21 mouse cellular contexts compared by ENCODE assay signal in the genomic region with DNA sequence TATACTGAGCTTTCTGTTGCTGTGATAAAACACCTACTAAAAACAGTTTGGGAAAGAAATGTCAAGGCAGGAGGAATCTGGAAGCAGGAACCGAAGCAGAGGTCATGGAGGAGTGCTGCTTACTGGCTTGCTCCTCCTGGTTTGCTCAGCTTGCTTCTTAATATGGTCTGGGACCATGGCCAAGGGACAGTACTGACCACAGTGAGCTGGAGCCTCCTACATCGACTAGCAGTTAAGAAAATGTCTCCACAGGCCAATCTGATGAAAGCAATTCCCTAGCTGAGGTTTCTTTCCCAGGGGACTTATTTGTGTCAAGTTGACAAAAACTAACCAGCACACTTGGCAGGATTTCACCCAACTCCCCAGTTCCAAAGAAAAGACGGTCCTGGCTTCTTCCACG.
"Had no signal": no experiment of that assay in that cellular context is flagged by ENCODE, and none has a peak within 500 bp of the region (broad histone marks: within the 10 kb centered on the region; RNA-seq: fewer than 3 reads in every experiment).

No protein-coding gene starts in this region.

- H3K9me3 ChIP-seq: liver, embryonic 13.5 days; midbrain, embryonic 10.5 days; midbrain, embryonic 13.5 days; neural tube, embryonic 12.5 days; neural tube, embryonic 15.5 days; stomach, embryonic 15.5 days had no signal

- H3K4me2 ChIP-seq: liver, embryonic 13.5 days; midbrain, embryonic 13.5 days; neural tube, embryonic 12.5 days; neural tube, embryonic 15.5 days; stomach, embryonic 15.5 days had no signal

- H3K9ac ChIP-seq: liver, embryonic 13.5 days; midbrain, embryonic 13.5 days; neural tube, embryonic 12.5 days; neural tube, embryonic 15.5 days; stomach, embryonic 15.5 days had no signal

- H3K27ac ChIP-seq: kidney, postnatal 0 days; left cerebral cortex, adult 2 months; liver, embryonic 13.5 days; midbrain, embryonic 10.5 days; midbrain, embryonic 13.5 days; neural tube, embryonic 12.5 days; neural tube, embryonic 15.5 days; stomach, embryonic 15.5 days had no signal

- H3K4me3 ChIP-seq: left cerebral cortex, adult 2 months; liver, embryonic 13.5 days; megakaryocyte, embryonic 14.5 days; midbrain, embryonic 10.5 days; midbrain, embryonic 13.5 days; neural tube, embryonic 12.5 days; neural tube, embryonic 15.5 days; stomach, embryonic 15.5 days had no signal

- H3K36me3 ChIP-seq: liver, embryonic 13.5 days; midbrain, embryonic 10.5 days; midbrain, embryonic 13.5 days; neural tube, embryonic 12.5 days; neural tube, embryonic 15.5 days; stomach, embryonic 15.5 days had no signal

- H3K27me3 ChIP-seq: liver, embryonic 13.5 days; megakaryocyte, embryonic 14.5 days; midbrain, embryonic 13.5 days; neural tube, embryonic 12.5 days; neural tube, embryonic 15.5 days; stomach, embryonic 15.5 days had no signal

- DNase-seq: kidney, adult 18-20 months; kidney, adult 9 months; kidney, postnatal 36 days; layer of hippocampus, postnatal 36 days; liver, embryonic 13.5 days; lung, adult 2 months; lung, postnatal 36 days; retina, postnatal 1 day; right cerebral cortex, postnatal 25 days; spleen, adult 18-20 months; thymus, adult 18-20 months; thymus, postnatal 36 days had no signal

- H3K4me1 ChIP-seq: liver, embryonic 13.5 days; megakaryocyte, embryonic 14.5 days; midbrain, embryonic 10.5 days; midbrain, embryonic 13.5 days; neural tube, embryonic 12.5 days; neural tube, embryonic 15.5 days; stomach, embryonic 15.5 days had no signal

- ATAC-seq: lung, postnatal 0 days; midbrain, embryonic 13.5 days had no signal
